ENCODE assay signal across 7 mouse cellular contexts in genomic region chr7:64451441-64451840, GRCm38 (mm10). TPM values are rescaled to one million over a fixed set of nuclear protein-coding genes. Genes with fewer than 3 reads are reported as not detected.
DNase-seq lines count a peak whose midpoint lies in the region; ATAC-seq lines count a peak whose summit lies in the region.

No protein-coding gene starts in this region.

- H3K4me1 ChIP-seq in hindbrain, embryonic 14.5 days (replicated peaks; ENCODE audit: control insufficient read depth, insufficient read depth, low read length), result peaks cover 14% of the 10 kb centered on the region; the same call in 1 of the 2 replicates

- H3K4me2 ChIP-seq in hindbrain, embryonic 14.5 days (replicated peaks), result no peak overlapping the region

- H3K4me3 ChIP-seq in hindbrain, embryonic 14.5 days (replicated peaks; ENCODE audit: low read length), result no peak overlapping the region

- H3K9me3 ChIP-seq in hindbrain, embryonic 14.5 days (ENCODE audit: control insufficient read depth, low read length), result no peaks in the 10 kb centered on the region

- H3K9ac ChIP-seq in hindbrain, embryonic 14.5 days, result no peak overlapping the region

- peak; percentile 33 for DNase-seq in embryo, embryonic 10.5 days (ENCODE audit: low spot score)
- DNase-seq in hindbrain, embryonic 14.5 days (ENCODE audit: low spot score), result peak; percentile 49
- DNase-seq in mesoderm, embryonic 11.5 days (ENCODE audit: low read depth, low spot score), result peak; percentile 2
- DNase-seq in right cerebral cortex, postnatal 36 days (ENCODE audit: low spot score in 2 of 2), result peak; percentile 29 to 56
- no peak for DNase-seq in lung, postnatal 10 days
- no peak for DNase-seq in T-cell, adult 2 months (ENCODE audit: low spot score)

- ATAC-seq in hindbrain, embryonic 14.5 days (ENCODE audit: low FRiP score), result peak; percentile 64; the same call in 1 of the 2 replicates
- no peak for ATAC-seq in megakaryocyte progenitor cell, adult 5-6 weeks (replicated peaks; ENCODE audit: poor library complexity)

- H3K27me3 ChIP-seq in hindbrain, embryonic 14.5 days (ENCODE audit: control insufficient read depth, insufficient read depth, low read length), result no peaks in the 10 kb centered on the region

- no peak overlapping the region for H3K27ac ChIP-seq in hindbrain, embryonic 14.5 days

- no peaks in the 10 kb centered on the region for H3K36me3 ChIP-seq in hindbrain, embryonic 14.5 days (replicated peaks; ENCODE audit: control insufficient read depth, insufficient read depth)

- 18% methylated on average over 4 of the region's 4 CpGs for WGBS in hindbrain, embryonic 14.5 days

RNA-seq across cellular contexts. Expression of gene Apba2, which starts 50.1 kb away (rescaled TPM):
- 169 and 172 TPM in 2 replicates for polyA plus RNA-seq in hindbrain, embryonic 14.5 days (2014; fragmentation: Nextera tagmentation; extraction: Ambion mirVana)
- total RNA-seq in megakaryocyte progenitor cell, adult 5-6 weeks (2015), result not detected in 2 replicates
- total RNA-seq in megakaryocyte progenitor cell, adult 5-6 weeks (2017), result not detected in 2 replicates

RNA-seq across cellular contexts. Expression of gene Mcee, which starts 59.0 kb away (rescaled TPM):
- polyA plus RNA-seq in hindbrain, embryonic 14.5 days (2014; fragmentation: Nextera tagmentation; extraction: Ambion mirVana), result 47.3 and 58.9 TPM in 2 replicates
- total RNA-seq in megakaryocyte progenitor cell, adult 5-6 weeks (2015), result 98.9 and 122 TPM in 2 replicates
- total RNA-seq in megakaryocyte progenitor cell, adult 5-6 weeks (2017), result 145 and 155 TPM in 2 replicates

RNA-seq across cellular contexts. Expression of gene Mphosph10, which starts 59.4 kb away (rescaled TPM):
- 20.2 and 22.5 TPM in 2 replicates for polyA plus RNA-seq in hindbrain, embryonic 14.5 days (2014; fragmentation: Nextera tagmentation; extraction: Ambion mirVana)
- 99.9 and 108 TPM in 2 replicates for total RNA-seq in megakaryocyte progenitor cell, adult 5-6 weeks (2015)
- 130 and 173 TPM in 2 replicates for total RNA-seq in megakaryocyte progenitor cell, adult 5-6 weeks (2017)

Comparison
In these comparisons a context has a peak if more than half of its experiments do, and no peak if none do; other contexts are left out.
1. DNase-seq: peak in embryo, embryonic 10.5 days (single experiment), hindbrain, embryonic 14.5 days (single experiment), mesoderm, embryonic 11.5 days (single experiment) and right cerebral cortex, postnatal 36 days (2 of 2); none in lung, postnatal 10 days (single experiment) and T-cell, adult 2 months (single experiment).